Mouse (Mus musculus) embryonic fibroblast, embryonic 13.5 days (primary cell): ENCODE data around the gene Nab2.

Experiments
- CTCF ChIP-seq: IDR thresholded peaks from 2 replicates; pipeline ENCODE4 v1.5.1; 2011; ENCODE audit warnings: mild to moderate bottlenecking, control low read depth, low read length, moderate library complexity, borderline replicate concordance; ENCODE audit not compliant: insufficient read depth
- POLR2A ChIP-seq: IDR thresholded peaks from 2 replicates; pipeline ENCODE4 v1.6.1; 2011; ENCODE audit warnings: low read depth, mild to moderate bottlenecking, control low read depth, low read length, moderate library complexity

DNA sequence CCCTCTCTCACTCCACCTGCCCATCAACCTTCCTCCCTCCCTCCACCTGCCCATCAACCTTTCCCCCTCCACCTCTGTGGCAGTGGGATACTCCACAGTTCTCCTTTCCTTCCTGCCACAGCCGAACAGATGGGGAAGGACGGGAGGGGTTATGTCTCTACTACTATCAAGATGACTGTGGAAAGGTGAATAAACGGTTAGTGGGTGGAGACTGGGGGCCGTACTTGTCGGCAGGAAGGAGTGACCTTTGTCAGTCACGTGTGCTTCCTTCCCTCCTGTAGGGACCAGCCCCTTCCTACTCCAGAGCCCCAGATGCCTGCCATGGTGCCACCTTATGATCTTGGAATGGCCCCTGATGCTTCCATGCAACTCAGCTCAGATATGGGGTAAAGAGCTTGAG is 10.3 kb downstream of the Nab2 start:
- TF ChIP-seq CTCF, result no peak
- TF ChIP-seq POLR2A, result no peak
